Mouse (Mus musculus): ENCODE results near the gene Gm20431.

- TF ChIP-seq CTCF (IDR thresholded peaks at IDR 0.05; ENCODE audit: insufficient read depth, low read length) (no peak), POLR2A (IDR thresholded peaks at IDR 0.05; ENCODE audit: borderline replicate concordance, extremely low read depth, low read depth, low read length) (no peak)
Observed at GRCm38 (mm10) chr2:167570815-167571214, 90.5 kb downstream of the Gm20431 start.

All from lung, adult 2 months (tissue).